ENCODE assay signal across 9 mouse cellular contexts in genomic region chr2:31087085-31087484, GRCm38 (mm10). TPM values are rescaled to one million over a fixed set of nuclear protein-coding genes. Genes with fewer than 3 reads are reported as not detected.
DNase-seq lines count a peak whose midpoint lies in the region; ATAC-seq and TF ChIP-seq lines count a peak whose summit lies in the region.
"Had no signal": no experiment of that assay in that cellular context is flagged by ENCODE, and none has a peak within 500 bp of the region (broad histone marks: within the 10 kb centered on the region; RNA-seq: fewer than 3 reads in every experiment).

No protein-coding gene starts in this region.

- H3K4me1 ChIP-seq in heart, embryonic 14.5 days (ENCODE audit: control insufficient read depth in 2 of 2, insufficient read depth in 2 of 2, low read length in 2 of 2): peaks cover 25 to 27% of the 10 kb centered on the region in 2 experiments
- peaks cover 44% of the 10 kb centered on the region for H3K4me1 ChIP-seq in thymus, adult 2 months (replicated peaks; ENCODE audit: control insufficient read depth, insufficient read depth, low read length)

- H3K36me3 ChIP-seq in heart, embryonic 14.5 days (ENCODE audit: control insufficient read depth, insufficient read depth, low read length): peaks cover 36% of the 10 kb centered on the region
- H3K36me3 ChIP-seq in thymus, adult 2 months (ENCODE audit: control insufficient read depth, insufficient read depth, low read length): peaks cover 38% of the 10 kb centered on the region

- H3K9me3 ChIP-seq in heart, embryonic 14.5 days (ENCODE audit: control insufficient read depth, low read length): 0 out of 2 replicates have a peak, but pooled peaks cover 3% of the 10 kb centered on the region

- DNase-seq in heart, postnatal 4 days: no peak
- no peak for DNase-seq in thymus, adult 2 months
- no peak for DNase-seq in thymus, postnatal 10 days (ENCODE audit: low spot score in 2 of 2)
- DNase-seq in induced T-regulatory cell, adult 2 months (ENCODE audit: low read depth): peak; percentile 44
- no peak for DNase-seq in frontal cortex, postnatal 10 days (ENCODE audit: low spot score in 2 of 2)
- no peak for DNase-seq in left cerebral cortex, postnatal 25 days (ENCODE audit: low spot score in 2 of 2)
- no peak for DNase-seq in frontal cortex, postnatal 36 days (ENCODE audit: low spot score in 2 of 2)
- DNase-seq: lung, postnatal 14 days had no signal

- no peak overlapping the region for H3K4me2 ChIP-seq in heart, embryonic 14.5 days (ENCODE audit: low read length)

- no peak for TF ChIP-seq POLR2A in thymus, adult 2 months (IDR thresholded peaks at IDR 0.05; ENCODE audit: control insufficient read depth, extremely low read depth, insufficient read depth, low read length, poor library complexity)

- no peak overlapping the region for H3K9ac ChIP-seq in heart, embryonic 14.5 days (ENCODE audit: low read length)

- intact Hi-C loops in left cerebral cortex, postnatal 25 days (cut with DNase I): no loop called here

- no peak for ATAC-seq in heart, embryonic 14.5 days (ENCODE audit: insufficient number of reproducible peaks, insufficient read depth, low FRiP score, low read depth)

- peak overlapping the region; percentile 5 to 58; a peak in 3 of 4 replicates for H3K27ac ChIP-seq in heart, embryonic 14.5 days (replicated peaks in 1 of 2; ENCODE audit: control insufficient read depth in 1 of 2, insufficient read depth in 1 of 2, low read depth in 2 of 2, low read length in 2 of 2)
- H3K27ac ChIP-seq in thymus, adult 2 months (ENCODE audit: control insufficient read depth, insufficient read depth, low read length): peak overlapping the region; percentile 2; the same call in 1 of the 2 replicates

- no peak overlapping the region for H3K4me3 ChIP-seq in heart, embryonic 14.5 days (ENCODE audit: control insufficient read depth in 1 of 2, insufficient read depth in 1 of 2, low read depth in 1 of 2, low read length in 2 of 2)
- H3K4me3 ChIP-seq in thymus, adult 2 months (ENCODE audit: control insufficient read depth, insufficient read depth, low read length): no peak overlapping the region

- H3K27me3 ChIP-seq in heart, embryonic 14.5 days (ENCODE audit: control insufficient read depth, insufficient read depth, low read length): no peaks in the 10 kb centered on the region
- H3K27me3 ChIP-seq in thymus, adult 2 months (ENCODE audit: control insufficient read depth, insufficient read depth, low read length): no peaks in the 10 kb centered on the region

- no peak for TF ChIP-seq CTCF in thymus, adult 2 months (IDR thresholded peaks at IDR 0.05; ENCODE audit: borderline replicate concordance, control insufficient read depth, extremely low read depth, insufficient read depth, low read length, poor library complexity)

- WGBS in heart, embryonic 14.5 days: 33% methylated on average over 5 of the region's 5 CpGs
- WGBS in thymus, adult 2 months: 35% methylated on average over 5 of the region's 5 CpGs

RNA-seq across cellular contexts. Expression of gene Fnbp1, which starts 54.7 kb away (rescaled TPM):
- polyA plus RNA-seq in heart, embryonic 14.5 days (2014; fragmentation: Nextera tagmentation; extraction: Ambion mirVana): 17.6 and 19.4 TPM in 2 replicates
- 10 to 100 TPM; 52.9 to 59.1 TPM for total RNA-seq in heart, postnatal 4 days (2021)
- 148 and 160 TPM in 2 replicates for polyA plus RNA-seq in thymus, adult 2 months (2012; rRNA removed)
- 10 to 100 TPM; 84.0 to 87.3 TPM for total RNA-seq in left cerebral cortex, postnatal 25 days (2021)
